Mouse (Mus musculus): ENCODE measurements around the gene Gdpd1.

Gene Gdpd1

DNA sequence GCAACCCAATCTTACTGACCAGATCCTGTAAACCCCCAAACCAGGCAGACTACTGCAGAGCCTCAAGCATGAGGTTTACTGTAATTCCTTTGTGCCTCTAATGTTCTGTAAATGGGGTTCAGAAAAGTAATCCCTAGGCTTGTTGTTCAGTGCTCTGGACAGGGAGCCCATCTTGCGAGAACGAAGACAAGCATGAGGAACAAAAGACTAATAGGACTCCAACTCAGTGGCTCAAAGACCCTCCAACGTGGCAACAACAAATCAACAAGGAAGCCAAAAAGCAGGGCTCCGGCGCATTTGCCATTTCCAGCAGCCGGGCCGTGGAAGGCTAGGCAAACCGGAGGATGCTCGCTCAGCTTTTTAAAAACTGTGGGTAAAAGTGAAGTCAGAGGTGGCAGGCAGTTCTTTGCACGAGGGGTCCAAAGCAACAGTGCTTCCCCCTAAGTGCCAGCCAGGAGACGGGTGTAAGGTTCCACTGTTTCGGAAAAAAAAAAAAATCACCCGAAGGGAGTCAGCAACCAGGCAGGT, 81.3 kb downstream of the Gdpd1 start:
- no peak for DNase-seq (ENCODE audit: extremely low read depth, low read depth)

DNA sequence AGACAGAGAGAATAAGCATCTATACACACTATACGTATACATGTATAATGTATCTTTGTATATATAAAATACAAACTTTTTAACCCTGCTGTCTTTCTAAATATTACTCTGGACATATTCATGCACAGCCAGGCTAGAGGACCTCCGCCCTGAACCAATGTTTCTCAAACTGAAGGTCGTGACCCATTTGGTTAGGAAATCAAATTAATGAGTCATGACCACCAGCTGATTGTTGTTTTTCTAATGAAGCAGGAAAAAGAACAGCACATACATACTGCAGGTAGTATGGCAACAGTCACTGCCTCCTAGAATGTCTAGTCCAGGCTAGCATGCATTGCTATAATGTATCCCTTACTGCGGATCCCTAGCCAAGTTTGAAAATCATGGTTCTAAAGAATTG, 82.6 kb downstream of the Gdpd1 start:
- DNase-seq (ENCODE audit: extremely low read depth, low read depth) = no peak

DNA sequence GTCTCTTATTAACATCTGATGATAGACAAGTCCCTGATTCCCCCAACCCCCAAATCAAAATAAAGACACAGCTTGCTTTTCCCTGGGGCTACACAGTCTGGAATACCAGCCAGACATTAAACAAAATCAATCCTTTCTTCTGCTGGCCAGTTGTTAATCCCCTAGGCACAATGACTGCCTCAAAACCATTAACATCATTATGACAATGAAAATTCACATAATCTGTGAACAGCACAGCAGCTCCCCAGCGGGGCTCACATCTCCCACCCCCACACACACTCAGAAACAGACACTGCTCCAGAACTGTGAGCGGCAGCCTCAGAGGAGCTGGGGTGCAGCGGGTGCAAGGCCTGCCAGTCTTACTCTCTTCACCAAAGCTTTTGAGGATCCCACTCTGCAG, 83.6 kb downstream of the Gdpd1 start:
- no peak for DNase-seq (ENCODE audit: extremely low read depth, low read depth)

DNA sequence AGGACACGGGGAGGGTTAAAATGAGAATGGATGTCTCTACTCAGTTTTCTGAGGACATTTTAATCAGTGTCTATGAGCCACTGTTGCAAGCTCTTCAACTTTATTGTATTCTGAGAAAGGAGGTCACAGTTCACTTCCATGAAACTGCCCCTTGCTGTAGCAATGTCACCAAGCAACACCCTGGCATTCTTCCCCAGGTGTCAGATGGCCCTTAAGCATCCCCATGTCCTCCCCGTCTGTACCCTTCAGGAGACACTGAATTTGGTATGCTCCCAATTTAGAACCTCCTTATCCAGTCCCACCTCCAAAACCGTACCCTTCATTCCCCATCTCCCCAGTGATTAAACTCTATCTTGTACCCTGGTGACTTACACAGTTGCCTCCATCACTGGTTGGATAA, 88.9 kb downstream of the Gdpd1 start:
- no peak for DNase-seq (ENCODE audit: extremely low read depth, low read depth)

Data from MEL-GATA-1-ER (cell line).